Mouse (Mus musculus): ENCODE data around the gene Vat1. TPM values are rescaled to one million over a fixed set of nuclear protein-coding genes. Genes with fewer than 3 reads are reported as not detected.

The Vat1 gene
- polyA plus RNA-seq, 1 experiment from 2014 or later = 89.4 TPM

DNA sequence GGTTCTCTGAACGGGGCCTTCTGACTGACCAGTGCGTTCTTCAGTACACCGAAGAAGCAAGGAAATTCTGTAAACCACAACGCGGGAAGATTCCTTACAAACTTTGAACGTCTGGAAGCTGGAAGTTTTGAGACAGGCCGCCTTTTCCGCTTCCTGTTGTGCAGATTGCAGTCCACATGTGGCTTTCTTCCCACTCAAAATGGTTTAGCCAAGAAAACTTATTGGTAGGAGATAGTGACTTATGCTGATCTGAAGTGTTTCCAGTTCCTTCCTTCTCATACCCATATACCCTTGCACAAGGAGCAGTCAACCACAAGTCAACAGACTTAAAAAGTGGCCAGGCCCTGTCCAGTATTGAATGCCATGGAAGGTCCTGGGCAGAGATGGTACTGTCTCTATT is 39.9 kb downstream of the Vat1 start:
- Histone ChIP-seq H3K9ac (ENCODE audit: low read depth, low read length) (no peak overlapping the region; the same call in 1 of the 2 replicates), H3K36me3 (ENCODE audit: control insufficient read depth, insufficient read depth, low read length) (peaks cover 9% of the 10 kb centered on the region; the same call in 1 of the 2 replicates), H3K9me3 (ENCODE audit: control insufficient read depth, low read length) (no peaks in the 10 kb centered on the region), H3K4me3 (ENCODE audit: low read depth, low read length) (peak overlapping the region; percentile 97), H3K27me3 (ENCODE audit: control insufficient read depth, insufficient read depth, low read length) (no peaks in the 10 kb centered on the region), H3K4me1 (replicated peaks; ENCODE audit: control insufficient read depth, insufficient read depth, low read length) (peaks cover 7% of the 10 kb centered on the region), H3K4me2 (replicated peaks; ENCODE audit: low read depth, low read length) (peak overlapping the region; percentile 94), H3K27ac (ENCODE audit: low read depth, low read length) (no peak overlapping the region)
- no peak for DNase-seq (ENCODE audit: low spot score)
- no peak for ATAC-seq (ENCODE audit: low FRiP score)
- 66% methylated on average over 8 of the region's 8 CpGs for WGBS

DNA sequence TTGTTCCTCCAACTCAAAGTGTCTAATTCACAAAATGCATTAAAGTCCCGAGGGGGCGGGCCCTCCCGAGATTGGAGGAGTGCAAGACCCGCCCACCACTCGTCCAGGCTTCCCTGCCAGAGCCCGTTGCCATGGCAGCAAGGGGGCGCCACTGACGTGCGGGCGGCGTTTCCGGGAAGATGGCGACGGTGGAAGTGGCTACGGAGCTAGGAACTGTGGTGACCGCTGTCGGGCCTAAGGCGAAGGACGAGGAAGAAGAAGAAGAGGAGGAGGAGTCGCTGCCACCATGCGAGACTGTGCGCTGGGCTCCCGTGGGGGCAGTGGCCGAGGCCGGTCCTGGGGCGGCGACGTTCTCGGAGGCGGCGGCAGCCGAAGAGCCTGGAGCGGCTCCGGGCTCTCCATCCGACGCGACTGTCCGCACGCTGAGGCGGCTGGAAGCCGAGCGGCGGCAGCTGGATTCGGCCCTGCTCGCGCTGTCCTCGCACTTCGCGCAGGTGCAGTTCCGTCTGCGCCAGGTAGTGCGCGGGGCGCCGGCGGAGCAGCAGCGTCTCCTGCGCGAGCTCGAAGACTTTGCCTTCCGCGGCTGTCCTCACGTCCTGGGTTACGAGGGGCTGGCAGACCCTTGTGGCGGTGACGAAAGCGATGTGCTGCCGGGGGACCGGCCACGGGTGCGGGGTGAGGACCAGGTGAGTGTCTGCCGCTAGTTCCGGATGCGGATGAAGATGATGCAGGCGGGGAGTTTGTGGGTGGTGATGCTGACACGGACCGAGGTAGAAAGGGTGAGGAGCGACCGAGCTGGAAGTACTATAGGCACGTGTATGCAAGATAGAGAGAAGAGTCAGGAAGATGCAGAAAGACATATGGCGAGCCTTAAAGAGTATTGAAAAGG is 40.9 kb downstream of the Vat1 start, which contains the start of the genes Rundc1 and Ptges3l:
Gene Rundc1, plus strand, starts transcription at position 161 of the 889 bp plus-strand sequence.
Gene Ptges3l, minus strand, starts transcription at position 409 of the 889 bp plus-strand sequence.
- Histone ChIP-seq H3K27ac (ENCODE audit: low read depth, low read length) (peak within 1 kb of the TSS; percentile 75), H3K4me1 (replicated peaks; ENCODE audit: control insufficient read depth, insufficient read depth, low read length) (peaks cover 7% of the 10 kb centered on the region)
- peak; percentile 91 for ATAC-seq (ENCODE audit: low FRiP score)

DNA sequence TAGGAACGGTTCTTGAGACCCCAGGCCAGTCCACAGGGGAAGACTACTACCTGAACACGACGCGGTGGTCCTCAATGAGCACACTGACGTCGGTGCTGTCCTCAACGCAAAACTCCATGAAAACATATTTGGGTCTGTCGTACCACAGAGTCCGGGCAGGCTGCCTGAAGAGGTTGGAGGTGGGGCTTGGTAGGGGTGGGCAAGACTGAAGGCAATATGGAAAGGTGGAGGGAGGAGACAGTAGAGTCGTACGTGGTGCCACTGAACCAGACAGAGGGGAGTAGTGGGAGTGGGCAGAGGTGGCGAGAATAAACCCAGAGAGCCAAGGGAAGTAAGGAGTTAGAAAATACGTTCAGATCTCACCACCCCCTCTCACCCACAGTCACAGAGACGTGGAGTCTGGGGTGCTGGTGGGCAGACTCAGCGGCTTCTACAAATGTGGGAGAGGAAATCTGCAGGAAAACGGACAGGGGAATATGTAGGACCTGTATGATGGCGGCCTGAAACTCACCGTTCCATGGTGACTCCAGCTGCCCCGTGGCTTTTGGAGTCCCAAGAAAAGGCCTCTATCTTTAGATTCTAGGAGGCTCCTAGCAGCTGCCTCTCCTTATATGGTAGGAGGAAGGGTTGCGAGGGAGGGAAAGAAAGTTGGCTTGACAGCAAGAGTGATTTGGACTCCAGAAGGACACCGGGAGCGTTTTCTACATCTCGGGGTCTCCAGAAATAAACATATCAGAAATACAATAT is 41.8 kb downstream of the Vat1 start, which contains the start of gene Gm27029:
Gene Gm27029, minus strand, starts transcription at position 692 of the 747 bp plus-strand sequence.
- Histone ChIP-seq H3K27me3 (ENCODE audit: control insufficient read depth, insufficient read depth, low read length) (no peaks in the 10 kb centered on the region), H3K27ac (ENCODE audit: low read depth, low read length) (peak within 1 kb of the TSS; percentile 75), H3K9me3 (ENCODE audit: control insufficient read depth, low read length) (no peaks in the 10 kb centered on the region), H3K36me3 (ENCODE audit: control insufficient read depth, insufficient read depth, low read length) (no peaks in the 10 kb centered on the region), H3K4me1 (replicated peaks; ENCODE audit: control insufficient read depth, insufficient read depth, low read length) (peaks cover 7% of the 10 kb centered on the region), H3K9ac (ENCODE audit: low read depth, low read length) (peak within 1 kb of the TSS; percentile 81), H3K4me3 (ENCODE audit: low read depth, low read length) (peak within 1 kb of the TSS; percentile 97), H3K4me2 (replicated peaks; ENCODE audit: low read depth, low read length) (peak within 1 kb of the TSS; percentile 94)
- 5% methylated on average over 23 of the region's 23 CpGs for WGBS
- peak; percentile 53 for ATAC-seq (ENCODE audit: low FRiP score)
- no peak for DNase-seq (ENCODE audit: low spot score)

More for the DNA sequence above, 40.9 kb downstream of the Vat1 start, which contains the start of the genes Rundc1 and Ptges3l:
- H3K27me3 ChIP-seq (ENCODE audit: control insufficient read depth, insufficient read depth, low read length) = no peaks in the 10 kb centered on the region
- peak within 1 kb of the TSS; percentile 81 for H3K9ac ChIP-seq (ENCODE audit: low read depth, low read length)
- H3K4me2 ChIP-seq (replicated peaks; ENCODE audit: low read depth, low read length) = peak within 1 kb of the TSS; percentile 94
- peak; percentile 99 for DNase-seq (ENCODE audit: low spot score)
- peaks cover 7% of the 10 kb centered on the region; the same call in 1 of the 2 replicates for H3K36me3 ChIP-seq (ENCODE audit: control insufficient read depth, insufficient read depth, low read length)
- H3K4me3 ChIP-seq (ENCODE audit: low read depth, low read length) = peak within 1 kb of the TSS; percentile 97
- H3K9me3 ChIP-seq (ENCODE audit: control insufficient read depth, low read length) = no peaks in the 10 kb centered on the region
- WGBS = under 1% methylated on average over 68 of the region's 81 CpGs

DNA sequence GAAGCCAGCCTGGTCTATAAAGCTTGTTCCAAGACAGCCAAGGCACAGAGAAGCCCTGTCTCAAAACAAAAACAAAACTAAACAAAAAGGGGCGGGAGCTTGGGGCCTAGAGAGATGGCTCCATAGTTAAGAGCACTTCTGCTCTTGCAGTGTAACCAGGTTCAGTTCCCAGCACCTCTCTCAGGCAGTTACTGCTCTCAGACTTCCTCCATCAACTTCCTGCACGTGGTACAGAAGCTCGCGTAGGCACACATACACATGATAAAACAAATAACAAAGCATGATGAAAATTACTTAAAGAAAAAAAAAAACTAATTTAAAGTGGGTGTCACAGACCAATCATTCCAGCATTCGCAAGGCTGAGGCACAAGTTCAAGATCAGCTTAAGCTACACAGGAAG is 45.9 kb downstream of the Vat1 start:
- H3K4me3 ChIP-seq (ENCODE audit: low read depth, low read length) = no peak overlapping the region
- DNase-seq (ENCODE audit: low spot score) (no peak), ATAC-seq (ENCODE audit: low FRiP score) (no peak)
- H3K36me3 ChIP-seq (ENCODE audit: control insufficient read depth, insufficient read depth, low read length) = no peaks in the 10 kb centered on the region
- H3K9me3 ChIP-seq (ENCODE audit: control insufficient read depth, low read length) = no peaks in the 10 kb centered on the region
- no peak overlapping the region for H3K9ac ChIP-seq (ENCODE audit: low read depth, low read length)
- peaks cover 2% of the 10 kb centered on the region; the same call in 1 of the 2 replicates for H3K4me1 ChIP-seq (replicated peaks; ENCODE audit: control insufficient read depth, insufficient read depth, low read length)
- no peaks in the 10 kb centered on the region for H3K27me3 ChIP-seq (ENCODE audit: control insufficient read depth, insufficient read depth, low read length)
- no peak overlapping the region for H3K27ac ChIP-seq (ENCODE audit: low read depth, low read length)
- WGBS = 90% methylated on average over 5 of the region's 5 CpGs
- H3K4me2 ChIP-seq (replicated peaks; ENCODE audit: low read depth, low read length) = no peak overlapping the region

DNA sequence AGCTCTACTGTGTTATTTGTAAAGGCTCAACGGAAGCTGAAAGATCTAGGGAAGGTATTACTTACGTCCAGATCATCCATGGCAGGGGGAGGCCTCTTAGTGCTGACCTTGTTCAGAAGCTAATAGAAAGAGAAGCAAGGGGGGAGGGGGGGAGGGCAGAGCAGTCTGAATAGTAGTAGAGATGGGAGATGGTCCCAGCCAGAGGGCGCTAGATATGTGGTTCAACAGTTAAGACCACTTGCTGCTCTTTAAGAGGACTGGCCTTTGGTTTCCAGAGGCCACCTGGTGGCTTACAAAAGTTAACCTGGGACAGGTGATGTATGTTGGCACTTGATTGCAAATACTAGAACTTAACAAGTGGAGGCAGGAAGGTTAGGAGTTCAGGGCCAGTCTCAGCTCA is 46.4 kb downstream of the Vat1 start:
- WGBS = 15% methylated on average over 3 of the region's 3 CpGs
- H3K9ac ChIP-seq (ENCODE audit: low read depth, low read length) = no peak overlapping the region
- ATAC-seq (ENCODE audit: low FRiP score) (no peak), DNase-seq (ENCODE audit: low spot score) (no peak)
- H3K27me3 ChIP-seq (ENCODE audit: control insufficient read depth, insufficient read depth, low read length) = no peaks in the 10 kb centered on the region
- no peak overlapping the region for H3K27ac ChIP-seq (ENCODE audit: low read depth, low read length)
- no peak overlapping the region for H3K4me2 ChIP-seq (replicated peaks; ENCODE audit: low read depth, low read length)
- H3K4me1 ChIP-seq (replicated peaks; ENCODE audit: control insufficient read depth, insufficient read depth, low read length) = peaks cover 2% of the 10 kb centered on the region; the same call in 1 of the 2 replicates
- H3K4me3 ChIP-seq (ENCODE audit: low read depth, low read length) = no peak overlapping the region
- no peaks in the 10 kb centered on the region for H3K9me3 ChIP-seq (ENCODE audit: control insufficient read depth, low read length)
- H3K36me3 ChIP-seq (ENCODE audit: control insufficient read depth, insufficient read depth, low read length) = no peaks in the 10 kb centered on the region

DNA sequence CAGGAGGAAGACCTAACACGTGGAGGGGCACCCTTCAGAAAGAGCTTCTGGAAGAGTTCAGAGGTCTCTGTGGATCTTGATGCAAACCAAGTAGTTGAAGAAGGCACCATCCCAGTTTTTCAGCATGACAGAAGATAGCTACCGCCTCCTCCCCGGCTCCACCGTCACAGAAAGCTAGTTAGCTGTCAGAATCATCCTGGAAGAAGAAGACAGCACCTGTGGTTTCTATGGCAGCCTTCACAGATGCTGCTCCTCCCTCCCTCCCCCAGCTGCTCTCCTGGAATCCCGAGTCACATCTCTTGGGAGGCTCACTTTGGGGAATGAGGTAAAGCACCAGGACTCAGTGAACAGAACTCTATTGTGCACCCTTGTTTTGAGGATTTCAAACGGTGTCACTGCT is 47.0 kb downstream of the Vat1 start:
- Histone ChIP-seq H3K4me3 (ENCODE audit: low read depth, low read length) (no peak overlapping the region), H3K4me1 (replicated peaks; ENCODE audit: control insufficient read depth, insufficient read depth, low read length) (no peaks in the 10 kb centered on the region), H3K4me2 (replicated peaks; ENCODE audit: low read depth, low read length) (no peak overlapping the region), H3K9ac (ENCODE audit: low read depth, low read length) (no peak overlapping the region), H3K36me3 (ENCODE audit: control insufficient read depth, insufficient read depth, low read length) (no peaks in the 10 kb centered on the region), H3K9me3 (ENCODE audit: control insufficient read depth, low read length) (no peaks in the 10 kb centered on the region), H3K27me3 (ENCODE audit: control insufficient read depth, insufficient read depth, low read length) (no peaks in the 10 kb centered on the region), H3K27ac (ENCODE audit: low read depth, low read length) (no peak overlapping the region)
- DNase-seq (ENCODE audit: low spot score) = no peak
- ATAC-seq (ENCODE audit: low FRiP score) = no peak
- WGBS = 59% methylated on average over 6 of the region's 6 CpGs

DNA sequence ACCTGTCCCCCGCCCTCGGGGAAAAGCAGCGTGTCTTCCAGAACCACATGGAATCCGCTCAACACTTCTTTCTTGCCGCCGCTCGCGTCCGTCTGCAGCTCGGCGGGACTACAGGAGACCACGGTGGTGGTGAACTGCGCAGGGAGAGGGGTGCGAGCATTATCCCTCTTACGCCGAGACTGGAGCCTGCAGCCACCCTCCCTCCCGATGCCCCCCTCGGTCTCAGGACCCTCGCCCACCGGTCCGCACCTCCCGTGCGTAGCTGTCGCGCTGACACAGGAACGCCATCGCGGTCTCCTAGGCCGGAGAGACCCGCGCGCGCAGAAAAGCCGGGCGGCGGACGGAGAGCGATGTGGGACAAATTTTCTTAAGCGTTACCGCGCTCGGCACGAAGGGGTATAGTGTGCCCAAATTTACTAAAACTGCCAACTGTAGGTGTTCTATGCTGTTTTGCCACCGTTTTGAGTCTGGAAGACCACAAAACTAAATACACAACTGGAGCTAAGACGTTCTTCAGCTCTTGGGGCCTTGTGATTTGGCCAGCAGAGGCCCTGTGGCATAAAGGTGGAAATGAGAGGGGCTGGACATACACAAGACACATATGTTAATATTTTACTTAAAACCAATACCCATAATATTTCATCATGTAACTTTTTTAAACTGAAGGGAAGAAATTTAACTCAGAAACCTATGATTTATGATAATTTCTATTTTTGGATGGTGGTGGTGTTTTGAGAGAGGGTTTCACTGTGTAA is 48.8 kb downstream of the Vat1 start, which contains the start of gene Aarsd1:
Gene Aarsd1, minus strand, starts transcription at position 515 of the 755 bp plus-strand sequence.
- ATAC-seq (ENCODE audit: low FRiP score) (peak; percentile 68), DNase-seq (ENCODE audit: low spot score) (peak; percentile 93)
- no peaks in the 10 kb centered on the region for H3K36me3 ChIP-seq (ENCODE audit: control insufficient read depth, insufficient read depth, low read length)
- peak within 1 kb of the TSS; percentile 86 for H3K4me3 ChIP-seq (ENCODE audit: low read depth, low read length)
- H3K4me2 ChIP-seq (replicated peaks; ENCODE audit: low read depth, low read length) = peak within 1 kb of the TSS; percentile 77
- peak within 1 kb of the TSS; percentile 55 for H3K27ac ChIP-seq (ENCODE audit: low read depth, low read length)
- H3K9me3 ChIP-seq (ENCODE audit: control insufficient read depth, low read length) = no peaks in the 10 kb centered on the region
- 0% methylated on average over 45 of the region's 45 CpGs for WGBS
- peak within 1 kb of the TSS; percentile 90 for H3K9ac ChIP-seq (ENCODE audit: low read depth, low read length)
- H3K4me1 ChIP-seq (replicated peaks; ENCODE audit: control insufficient read depth, insufficient read depth, low read length) = no peaks in the 10 kb centered on the region
- H3K27me3 ChIP-seq (ENCODE audit: control insufficient read depth, insufficient read depth, low read length) = no peaks in the 10 kb centered on the region

Measured in hindbrain, embryonic 11.5 days (tissue).